Mouse (Mus musculus): Measurements from ENCODE around the gene Patz1.

Patz1 gene

DNA sequence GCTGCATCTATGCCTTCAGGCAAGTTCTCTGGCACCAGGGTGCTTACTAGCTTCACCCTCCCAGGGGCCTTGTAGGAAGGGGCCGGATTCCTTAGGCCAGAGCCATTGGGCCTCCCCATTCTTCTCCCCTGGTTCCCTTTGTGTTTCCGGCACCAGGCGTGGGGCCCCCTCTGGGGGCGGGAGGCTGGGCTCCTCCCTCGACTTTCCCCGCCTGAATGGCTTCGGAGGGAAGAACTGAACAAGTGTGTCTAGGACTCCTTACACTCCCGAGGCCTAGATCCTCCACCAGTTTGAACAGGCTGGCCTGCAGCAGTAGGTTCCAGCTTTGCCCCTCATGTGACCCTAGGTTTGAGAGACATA lies 3.4 kb downstream of the Patz1 start:
- peak; percentile 36 to 38 for DNase-seq (ENCODE audit: low spot score in 2 of 2)

DNA sequence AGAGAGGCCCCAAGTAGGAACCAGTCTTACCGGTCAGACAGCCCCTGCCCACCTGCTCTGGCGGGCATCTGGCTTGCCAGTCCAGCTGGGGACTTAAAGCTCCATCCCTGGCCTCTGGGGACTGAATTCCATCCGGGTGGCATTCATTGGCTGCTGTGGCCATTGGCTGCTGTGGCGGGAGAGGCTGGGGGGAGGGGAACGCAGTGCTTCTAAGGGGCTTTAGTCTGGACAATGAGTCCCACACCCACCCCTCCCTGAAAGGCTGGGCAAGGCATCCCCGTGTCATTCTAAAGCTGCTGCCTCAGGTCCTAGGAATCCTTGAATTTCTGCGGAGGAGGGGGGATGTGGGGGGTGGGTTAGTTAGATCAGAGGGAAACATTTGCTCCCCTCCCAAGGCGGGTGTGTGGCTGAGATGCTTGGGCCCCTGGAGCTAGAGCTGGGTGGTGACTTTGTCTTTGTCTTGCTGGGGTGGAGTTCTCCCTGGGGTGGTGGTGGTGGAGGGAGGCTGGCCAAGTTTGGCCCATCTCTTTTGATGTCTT lies 4.1 kb downstream of the Patz1 start:
- DNase-seq (ENCODE audit: low spot score in 2 of 2), result no peak

DNA sequence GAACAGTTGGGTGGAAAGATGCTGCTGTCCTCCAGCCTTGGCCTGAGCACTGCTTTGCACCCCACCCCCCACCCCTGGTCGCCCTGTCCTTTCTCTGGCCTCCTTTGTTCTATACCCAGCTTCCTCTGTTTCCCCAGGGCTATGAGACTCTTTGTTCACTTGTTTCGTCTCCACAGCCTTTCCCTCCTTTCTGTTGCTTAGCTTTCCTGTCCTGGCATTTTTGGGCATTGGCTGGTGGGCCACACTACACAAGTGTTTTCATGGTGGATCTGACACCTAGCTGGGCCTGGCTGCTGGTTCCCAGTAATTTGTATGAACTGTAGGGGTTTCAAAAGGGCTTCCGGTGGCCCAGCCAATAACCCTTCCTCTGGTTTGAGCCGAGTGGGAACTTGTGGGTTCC lies 4.7 kb downstream of the Patz1 start:
- no peak for DNase-seq (ENCODE audit: low spot score in 2 of 2)

DNA sequence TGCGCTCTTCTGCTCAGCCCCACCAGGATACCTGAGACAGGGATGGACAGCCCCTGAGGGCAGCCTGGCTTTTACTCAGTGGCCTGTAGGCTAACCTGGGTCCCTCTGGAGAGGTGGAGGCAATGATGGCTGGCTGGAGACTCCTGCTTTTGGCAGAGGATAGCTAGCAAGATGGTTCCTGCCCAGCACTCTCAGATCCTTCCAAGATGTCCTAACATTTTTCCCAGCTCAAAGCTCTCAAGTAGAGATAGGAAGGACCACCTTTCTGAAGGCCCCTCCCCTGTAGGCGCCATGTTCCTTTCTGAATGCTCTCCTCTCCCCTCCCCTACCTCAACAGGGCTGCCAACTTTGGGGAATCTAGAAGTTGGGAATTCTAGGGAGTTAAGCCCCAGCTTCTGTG lies 6.0 kb downstream of the Patz1 start:
- DNase-seq (ENCODE audit: low spot score in 2 of 2), result no peak

DNA sequence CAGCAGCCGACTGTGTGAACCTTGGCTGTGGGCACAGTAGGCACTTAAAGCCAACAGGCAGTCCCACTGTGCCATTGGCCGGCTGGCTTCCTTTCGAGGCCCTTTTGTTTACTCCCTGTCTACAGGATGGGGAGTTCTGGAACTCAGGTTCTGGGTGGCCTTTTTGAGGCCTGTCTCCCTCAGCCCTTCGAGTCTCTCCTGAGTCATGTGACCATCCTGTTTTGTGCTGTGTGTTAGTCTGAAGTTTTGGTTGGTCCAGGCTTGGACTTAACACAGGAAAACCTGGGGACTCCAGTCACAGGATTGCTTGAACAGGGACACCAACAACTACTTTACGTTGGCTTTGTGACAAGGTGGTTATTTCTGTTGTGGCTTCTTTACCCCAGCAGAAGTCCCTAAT lies 7.4 kb downstream of the Patz1 start:
- no peak for DNase-seq (ENCODE audit: low spot score in 2 of 2)

DNA sequence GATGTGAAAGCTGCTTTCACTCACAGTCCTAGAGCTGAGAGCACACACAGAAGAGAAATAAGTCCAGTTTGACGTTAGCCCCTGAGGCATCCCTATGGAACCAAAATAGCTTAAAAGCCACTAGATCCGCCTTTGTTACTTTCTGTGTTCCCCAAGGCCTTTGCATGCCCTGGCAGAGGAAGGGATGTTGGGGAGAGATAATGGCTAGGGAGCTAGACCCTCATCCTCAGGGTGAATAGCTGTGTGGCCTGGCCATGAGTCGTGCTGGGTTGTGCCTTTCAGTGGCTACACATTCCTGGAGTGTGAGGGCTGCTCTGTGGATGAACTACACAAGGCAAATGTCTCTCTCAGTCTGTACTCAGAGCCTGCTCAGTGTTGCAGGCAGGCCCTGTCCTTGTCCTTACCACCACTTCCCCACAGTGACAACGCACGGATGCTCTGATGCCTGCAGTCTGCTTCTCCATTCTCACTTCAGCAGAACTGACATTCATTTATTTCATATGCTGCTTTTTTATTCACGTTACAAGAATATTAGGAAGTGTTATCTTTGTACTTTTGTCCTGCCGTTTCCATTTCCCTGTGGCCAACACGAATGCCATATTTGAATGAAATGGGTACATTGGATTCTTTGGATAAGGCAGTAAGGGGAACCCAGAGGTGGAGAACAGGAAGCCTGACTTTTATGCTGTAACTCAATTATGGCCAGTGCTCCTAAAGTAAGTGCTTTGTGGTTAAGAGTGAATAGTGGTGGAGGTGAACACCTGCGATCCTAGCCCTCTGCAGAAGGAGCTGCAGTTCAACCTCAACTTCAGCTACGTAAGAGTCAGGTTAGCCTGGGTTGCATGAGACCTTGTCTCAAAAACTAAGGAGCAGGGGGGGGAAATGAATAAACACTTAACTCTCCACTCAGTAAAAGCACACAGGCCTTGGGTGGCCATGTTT lies 9.5 kb downstream of the Patz1 start:
- DNase-seq (ENCODE audit: low spot score in 2 of 2), result no peak

DNA sequence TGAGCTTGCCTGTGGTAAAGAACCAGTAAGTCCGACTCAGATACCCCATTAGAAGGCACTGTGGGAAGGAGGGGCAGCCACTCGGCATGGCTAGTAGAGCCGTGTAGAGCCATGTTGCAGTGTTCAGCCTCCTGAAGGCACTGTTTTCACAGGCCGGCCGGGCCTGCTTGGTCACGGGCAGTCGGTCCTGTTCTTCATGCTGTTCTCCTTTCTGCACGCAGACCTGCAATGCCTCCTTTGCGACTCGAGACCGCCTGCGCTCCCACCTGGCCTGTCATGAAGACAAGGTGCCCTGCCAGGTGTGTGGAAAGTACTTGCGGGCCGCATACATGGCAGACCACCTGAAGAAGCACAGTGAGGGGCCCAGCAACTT lies 10.1 kb downstream of the Patz1 start:
- no peak for DNase-seq (ENCODE audit: low spot score in 2 of 2)

DNA sequence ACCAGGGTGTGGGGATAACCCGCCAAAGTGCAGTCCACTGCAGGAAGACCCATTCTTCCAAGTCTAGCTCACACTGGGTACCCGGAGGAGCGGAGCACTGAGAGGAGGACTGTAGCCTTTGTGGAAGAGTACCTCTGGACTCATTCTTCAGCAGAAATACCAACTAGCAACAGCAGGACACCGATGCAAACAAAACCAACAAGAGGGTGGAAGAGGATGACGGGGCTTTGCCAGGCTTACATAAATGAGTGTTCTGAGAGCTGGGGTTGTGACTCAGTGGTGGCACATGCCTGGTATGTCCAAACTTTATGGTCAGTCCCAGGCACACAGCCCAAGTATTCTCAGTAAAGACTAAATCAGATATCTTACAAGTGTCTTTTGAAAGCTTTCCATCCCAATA lies 12.4 kb downstream of the Patz1 start:
- DNase-seq (ENCODE audit: low spot score in 2 of 2), result no peak

DNA sequence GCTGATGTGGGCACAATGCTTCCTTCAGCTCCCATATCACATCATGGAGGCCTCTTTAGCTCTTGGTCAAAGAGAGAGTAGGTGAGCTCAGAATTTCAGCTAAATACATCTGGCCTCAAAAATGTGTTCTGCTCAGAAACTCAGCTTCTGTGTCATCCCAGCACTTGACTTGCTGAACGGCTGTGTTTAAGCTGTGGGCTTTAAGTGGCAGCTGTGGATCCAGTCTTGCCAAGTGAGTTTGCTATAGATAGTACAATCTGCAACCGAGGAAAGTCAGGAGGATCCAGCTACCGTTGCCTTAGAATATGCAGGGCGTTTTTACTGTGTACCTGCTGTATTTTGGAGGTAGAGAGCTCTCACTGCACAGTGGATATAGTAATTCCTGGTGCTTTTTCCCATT lies 13.7 kb downstream of the Patz1 start:
- DNase-seq (ENCODE audit: low spot score in 2 of 2), result no peak

DNA sequence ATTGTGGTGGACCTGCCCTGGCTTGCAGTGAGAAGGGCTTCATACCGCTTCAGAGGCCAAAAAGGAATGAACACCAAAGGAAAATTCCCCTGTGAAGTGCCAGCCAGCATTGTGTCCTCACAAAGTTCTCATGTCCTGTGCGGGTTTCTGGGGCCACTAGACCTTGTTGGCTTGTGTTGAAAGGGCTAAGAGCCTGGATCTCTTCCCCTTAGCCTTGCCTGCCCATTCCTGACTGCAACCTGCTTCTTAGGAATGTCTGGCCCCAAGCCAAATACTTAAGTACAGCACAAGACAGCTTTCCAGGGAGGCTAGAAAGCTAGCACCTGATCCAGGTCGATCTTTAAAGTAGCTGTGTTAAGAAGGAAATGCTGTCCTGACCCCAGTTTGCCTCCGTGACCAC lies 14.1 kb downstream of the Patz1 start:
- no peak for DNase-seq (ENCODE audit: low spot score in 2 of 2)

DNA sequence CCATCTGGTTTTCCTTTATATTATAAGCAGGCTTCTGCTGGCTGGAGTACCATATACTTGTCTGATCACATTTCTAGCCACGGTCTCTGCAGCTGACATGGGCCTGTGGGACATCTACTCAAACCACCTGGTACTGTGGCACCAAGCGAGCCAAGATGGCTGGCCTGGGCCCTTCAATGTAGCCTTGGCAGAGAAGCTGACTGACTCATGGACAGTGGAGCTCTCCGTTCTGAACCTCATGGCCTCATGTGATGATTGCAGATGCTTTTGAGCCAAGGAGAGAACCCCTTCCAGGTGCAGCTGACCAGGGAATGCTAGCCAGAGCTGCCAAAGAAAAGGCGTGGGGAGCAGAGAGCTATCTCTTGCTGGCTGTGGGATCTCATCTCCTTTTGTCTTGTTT lies 17.1 kb downstream of the Patz1 start:
- DNase-seq (ENCODE audit: low spot score in 2 of 2), result no peak

DNA sequence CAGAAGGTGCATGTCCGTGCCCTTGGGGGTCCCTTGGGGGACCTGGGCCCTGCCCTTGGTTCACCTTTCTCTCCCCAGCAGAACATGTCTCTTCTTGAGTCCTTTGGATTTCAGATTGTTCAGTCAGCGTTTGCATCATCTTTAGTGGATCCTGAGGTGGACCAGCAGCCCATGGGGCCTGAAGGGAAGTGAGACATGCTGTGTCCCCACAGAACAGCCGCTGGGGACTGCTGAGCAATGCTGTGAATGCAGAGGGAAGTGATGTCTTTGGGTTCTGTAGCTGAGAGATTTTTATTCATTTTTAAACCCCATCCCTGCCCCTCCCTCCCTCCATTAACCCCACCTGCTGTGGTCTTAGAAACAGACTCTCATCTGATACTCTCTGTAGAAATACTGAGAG lies 19.2 kb downstream of the Patz1 start:
- no peak for DNase-seq (ENCODE audit: low spot score in 2 of 2)

DNA sequence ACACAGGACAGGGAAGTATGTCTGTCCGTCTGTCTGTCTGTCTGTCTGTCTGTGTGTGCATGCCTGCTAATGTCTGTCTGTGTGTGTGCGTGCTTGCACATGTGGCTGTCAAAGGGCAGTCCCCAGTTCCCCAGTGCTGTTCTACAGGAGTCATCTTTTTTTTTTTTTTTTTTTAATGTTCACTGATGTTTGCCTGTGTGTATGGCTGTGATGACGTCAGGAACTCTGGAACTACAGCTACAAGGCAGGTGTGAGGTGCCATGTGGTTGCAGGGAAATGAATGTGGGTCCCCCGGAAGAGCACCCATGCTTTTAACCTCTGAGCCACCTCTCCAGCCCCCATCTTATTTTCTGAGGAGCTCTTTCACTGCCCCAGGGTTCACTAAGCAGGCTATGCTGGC lies 21.2 kb downstream of the Patz1 start:
- no peak for DNase-seq (ENCODE audit: low spot score in 2 of 2)

DNA sequence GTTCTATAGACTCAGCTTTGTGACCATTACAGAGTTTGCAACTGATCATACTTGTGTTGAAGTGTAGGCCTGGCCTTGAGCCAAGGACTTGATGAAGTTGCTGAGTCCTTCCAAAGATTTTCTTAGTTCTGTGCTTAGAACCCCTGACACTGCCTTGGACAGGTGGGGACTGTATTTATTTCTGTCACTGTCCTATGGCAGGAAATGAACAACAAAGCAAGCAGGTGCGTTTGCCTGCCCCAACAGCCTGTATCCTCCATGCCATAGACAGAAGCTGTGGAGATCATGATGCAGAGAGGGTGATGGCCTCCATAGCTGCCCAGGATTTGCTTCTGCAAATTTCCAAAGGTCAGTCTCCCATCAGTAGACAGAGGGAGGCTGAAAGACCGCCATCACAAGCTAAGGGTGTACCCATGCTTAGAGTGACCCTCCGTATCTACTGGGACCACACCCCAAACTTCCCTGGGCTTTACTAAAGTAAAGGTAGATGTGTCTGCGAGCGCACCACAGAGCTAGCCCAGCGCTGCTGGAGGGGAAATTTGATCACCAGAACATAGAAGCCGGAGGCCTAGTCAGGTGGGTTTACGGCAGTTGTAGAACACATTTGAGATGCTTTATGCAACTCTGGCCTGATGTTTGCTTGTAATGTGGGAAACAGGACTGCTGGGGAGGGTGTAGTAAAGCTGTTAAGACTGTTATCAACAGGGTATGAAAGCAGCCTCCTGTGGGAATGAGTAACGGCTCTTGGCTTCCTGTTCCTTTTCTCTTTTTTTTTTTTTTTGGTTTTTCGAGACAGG lies 22.3 kb downstream of the Patz1 start:
- DNase-seq (ENCODE audit: low spot score in 2 of 2), result no peak

DNA sequence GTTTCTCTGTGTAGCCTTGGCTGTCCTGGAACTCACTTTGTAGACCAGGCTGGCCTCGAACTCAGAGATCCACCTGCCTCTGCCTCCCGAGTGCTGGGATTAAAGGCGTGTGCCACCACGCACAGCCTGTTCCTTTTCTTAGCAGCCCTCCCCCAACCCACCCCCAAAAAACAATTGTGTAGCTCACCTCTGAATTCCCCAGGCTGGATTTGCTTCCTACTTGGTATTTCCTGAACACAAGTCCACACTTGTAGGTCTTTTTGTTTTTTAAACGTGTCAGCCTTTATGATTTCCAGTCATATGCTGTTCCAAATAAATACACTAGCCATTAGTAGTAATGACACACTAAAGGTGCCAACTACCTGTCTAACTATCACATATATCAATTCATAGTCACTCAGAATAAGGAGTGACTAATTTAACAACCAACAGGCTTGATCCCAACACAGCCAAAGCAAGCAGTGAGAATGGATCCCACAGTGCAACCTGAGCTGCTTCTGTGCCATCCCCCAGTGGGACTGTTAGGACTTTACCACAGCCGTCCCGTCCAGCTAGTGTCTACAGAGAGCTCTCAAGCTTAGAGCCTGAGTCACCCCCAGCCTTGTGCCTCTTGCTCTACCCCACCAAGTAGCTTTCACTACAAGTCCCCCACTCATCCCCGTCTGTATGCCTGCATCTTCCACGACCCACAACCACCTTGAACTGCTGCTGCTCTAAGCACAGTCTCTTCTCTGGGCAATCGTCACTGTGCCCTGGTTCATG lies 23.1 kb downstream of the Patz1 start:
- DNase-seq (ENCODE audit: low spot score in 2 of 2), result no peak

DNA sequence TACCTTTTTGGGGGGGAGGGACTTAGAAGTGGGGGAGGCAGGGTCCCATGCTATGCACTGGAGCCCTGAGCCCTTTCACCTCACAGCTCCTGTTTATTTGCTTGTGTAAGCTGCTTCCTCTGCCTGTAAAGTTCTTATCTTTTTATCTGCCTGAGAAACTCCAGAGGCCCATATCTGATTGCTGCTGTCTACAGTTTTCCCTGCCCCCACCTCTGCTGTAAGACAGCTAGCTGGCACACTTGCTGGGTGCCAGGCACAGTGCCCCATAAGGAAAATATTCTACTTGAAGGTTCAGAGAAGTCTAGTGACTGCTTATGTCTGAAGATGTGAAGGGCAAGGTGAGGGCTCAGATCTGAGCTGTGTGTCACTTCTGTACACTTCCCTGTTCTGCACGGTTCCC lies 24.6 kb downstream of the Patz1 start:
- DNase-seq (ENCODE audit: low spot score in 2 of 2), result no peak

DNA sequence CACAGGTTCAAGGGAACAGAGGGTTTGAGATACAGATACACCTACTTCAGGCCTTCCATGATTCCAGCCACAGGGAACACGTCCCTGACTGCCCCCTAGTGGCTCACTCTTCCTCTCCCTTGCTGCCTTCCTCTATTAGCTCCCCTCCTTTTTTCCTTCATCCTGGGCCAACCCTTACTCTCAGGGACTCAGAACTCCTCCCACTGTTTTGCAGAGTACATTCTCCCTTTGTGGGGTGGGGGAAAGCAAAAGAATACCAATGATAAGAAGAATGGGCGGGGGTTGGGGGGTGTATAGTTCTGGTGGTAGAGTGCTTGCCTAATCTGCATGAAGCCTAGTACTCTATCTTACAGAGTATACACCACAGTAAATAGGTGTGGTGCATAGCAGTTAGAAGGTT lies 25.5 kb downstream of the Patz1 start:
- no peak for DNase-seq (ENCODE audit: low spot score in 2 of 2)

DNA sequence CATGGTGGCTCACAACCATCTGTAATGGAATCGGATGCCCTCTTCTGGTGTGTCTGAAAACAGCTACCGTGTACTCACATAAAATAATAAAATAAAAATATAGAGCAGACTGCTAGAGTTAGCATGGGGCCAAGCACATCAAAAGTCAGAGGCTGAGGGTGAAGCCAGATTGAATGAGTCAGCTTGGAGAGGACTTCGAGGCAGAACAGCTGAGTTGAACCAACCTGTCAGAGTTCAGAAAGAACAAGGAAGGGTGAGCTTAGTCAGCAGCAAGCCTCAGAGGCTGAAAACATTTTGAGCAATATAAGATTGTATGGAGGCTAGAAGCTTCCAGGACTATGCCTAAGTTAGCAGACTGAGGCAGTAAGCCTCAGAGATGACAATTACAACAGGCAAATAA lies 29.6 kb downstream of the Patz1 start:
- no peak for DNase-seq (ENCODE audit: low spot score in 2 of 2)

DNA sequence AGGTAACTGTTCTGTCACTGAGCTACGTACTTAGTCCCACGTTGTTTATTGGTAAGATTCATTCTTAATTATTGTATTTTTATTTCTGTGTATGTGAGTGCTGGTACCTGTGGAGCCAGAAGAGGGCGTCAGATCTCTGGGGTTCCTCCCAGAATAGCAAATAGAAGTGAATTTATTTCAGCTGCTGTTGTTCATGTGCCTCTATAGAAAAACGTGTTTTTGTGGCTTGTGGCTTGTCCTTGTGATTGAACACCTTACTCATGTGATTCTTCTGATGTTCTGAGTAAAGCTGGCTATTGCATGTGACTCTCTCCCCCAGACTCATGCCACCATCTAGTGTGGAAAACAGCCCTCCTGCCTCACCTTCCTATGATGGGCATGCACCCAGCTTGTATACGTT lies 39.6 kb downstream of the Patz1 start:
- DNase-seq (ENCODE audit: low spot score in 2 of 2), result no peak

DNA sequence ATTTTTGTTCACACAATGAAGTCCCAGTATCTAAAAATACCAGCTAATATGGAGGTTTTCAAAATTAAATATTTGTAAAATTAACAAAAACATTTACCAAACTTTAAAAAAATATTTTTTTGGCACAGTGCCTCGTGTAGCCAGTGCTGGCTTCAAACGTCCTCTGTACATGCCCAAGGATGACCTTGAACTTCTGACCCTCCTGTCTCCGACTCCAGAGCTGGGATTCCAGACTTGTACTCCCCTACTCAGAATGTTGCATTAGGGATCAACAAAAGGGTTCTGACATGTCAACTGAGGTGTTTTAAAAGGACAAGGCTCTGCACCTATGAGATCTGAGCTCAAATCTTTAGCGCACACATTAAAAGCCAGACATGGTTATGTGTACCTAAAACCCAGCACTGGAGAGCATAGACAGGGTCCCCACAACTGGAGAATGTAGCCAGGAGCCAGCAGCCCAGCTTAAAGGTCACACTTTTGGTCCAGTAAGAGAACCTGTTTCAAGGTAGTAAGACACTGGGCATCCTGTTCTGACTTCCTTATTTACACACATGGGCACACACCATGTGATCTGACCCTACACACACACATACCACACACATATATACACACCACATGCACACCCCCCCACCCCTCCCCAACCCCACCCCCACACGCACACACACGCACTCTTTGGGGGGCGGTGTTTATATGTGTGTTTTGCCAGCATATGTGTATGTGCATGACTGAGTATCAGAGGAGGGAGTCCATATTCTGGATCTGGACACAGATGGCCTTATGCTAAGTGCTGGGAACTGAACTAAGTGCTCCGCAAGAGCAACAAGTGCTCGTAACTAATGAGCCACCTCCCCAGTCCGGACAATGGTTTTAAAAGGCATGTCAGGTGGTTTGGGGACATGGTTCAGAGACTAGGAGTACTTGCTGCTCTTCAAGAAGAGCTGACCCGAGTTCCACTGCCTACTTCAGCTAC lies 40.4 kb downstream of the Patz1 start:
- DNase-seq (ENCODE audit: low spot score in 2 of 2), result no peak

DNA sequence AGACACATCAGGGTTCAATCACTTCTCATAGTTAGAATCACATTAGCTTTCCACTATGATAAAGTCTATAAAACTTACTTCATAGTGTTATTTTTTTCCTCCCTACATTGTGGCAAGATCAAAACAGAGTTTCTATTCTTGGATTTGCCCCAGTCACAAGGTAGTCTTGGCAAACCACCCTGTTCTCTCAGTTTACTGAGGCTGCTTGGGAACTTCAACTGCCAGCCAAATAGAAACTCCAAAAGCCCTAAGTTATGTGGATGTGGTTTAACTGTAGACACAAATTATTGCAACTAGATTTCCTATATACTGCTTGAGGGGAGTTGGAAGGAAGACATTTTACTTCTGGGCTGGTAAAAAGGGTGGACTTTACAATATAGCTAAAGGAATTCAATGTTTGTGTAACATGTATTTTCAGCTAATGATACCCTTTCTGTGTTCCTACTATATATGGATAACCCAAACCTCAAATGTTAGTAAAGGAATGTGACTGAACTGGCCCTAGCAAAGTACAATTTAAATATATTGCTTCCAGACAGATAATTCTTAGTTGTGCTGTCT lies 41.3 kb downstream of the Patz1 start, which contains the start of gene Pik3ip1:
Gene Pik3ip1 (plus strand): TSS at position 511 of the 561 bp plus-strand sequence.
- no peak for DNase-seq (ENCODE audit: low spot score in 2 of 2)
